Mouse (Mus musculus) ES-Bruce4 (cell line): ENCODE results near the gene Dio1.

Source experiments
- CTCF ChIP-seq: IDR thresholded peaks from one replicate; pipeline ENCODE4 v1.8.1; 2011; ENCODE audit warnings: low read depth, low read length
- EP300 ChIP-seq: IDR thresholded peaks from 2 replicates; pipeline ENCODE4 v1.6.1; 2011; ENCODE audit warnings: low read depth, low read length; ENCODE audit not compliant: insufficient read depth
- POLR2A ChIP-seq: IDR thresholded peaks from one replicate; pipeline ENCODE4 v1.8.1; 2011; ENCODE audit warnings: low read length; ENCODE audit not compliant: insufficient read depth

DNA sequence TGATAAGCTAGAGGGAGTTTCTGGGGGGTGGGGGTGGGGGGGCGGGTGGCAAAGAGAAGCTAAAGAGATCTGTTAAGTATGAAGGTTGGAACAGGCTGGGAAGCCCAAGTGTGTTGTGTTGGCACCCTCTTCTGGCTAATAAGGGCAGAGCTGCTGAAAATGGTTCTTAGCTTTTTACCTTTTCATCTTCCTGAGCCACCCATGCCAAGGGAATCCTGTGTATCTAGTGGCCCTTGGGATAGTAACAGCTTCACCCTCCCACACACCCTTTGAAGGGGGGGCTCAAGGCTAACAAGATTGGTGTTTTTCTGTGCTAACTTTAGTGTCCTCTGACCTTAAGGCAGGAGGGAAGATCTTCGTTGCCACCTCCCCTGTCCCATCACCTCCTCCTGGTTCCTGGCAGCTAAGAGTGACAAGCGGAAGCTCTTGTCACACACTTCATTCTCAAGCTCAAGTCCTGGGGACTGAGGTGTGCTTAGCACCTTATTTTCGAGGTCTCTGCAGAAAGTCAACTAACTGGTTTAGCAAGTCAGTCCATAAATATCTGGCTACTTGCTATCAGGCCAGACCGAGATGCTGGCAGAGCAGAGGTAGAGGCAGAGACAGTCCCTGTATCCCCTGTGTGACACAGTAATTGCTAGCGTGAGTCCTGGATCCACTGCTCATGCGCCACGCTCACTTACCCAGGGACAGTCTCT lies 42.5 kb upstream of the Dio1 start:
- TF ChIP-seq CTCF: no peak
- no peak for TF ChIP-seq POLR2A
- TF ChIP-seq EP300: no peak
